Mouse (Mus musculus) MEL (cell line): ENCODE data around the gene Tbc1d10c. TPM values are rescaled to one million over a fixed set of nuclear protein-coding genes. Genes with fewer than 3 reads are reported as not detected.
"Not testable (repeated sequence)": the region's sequence is repeated elsewhere in the genome, so short reads cannot be mapped to it uniquely, and the experiment has no call there.

ENCODE experiments used
- DNase-seq: peaks from one replicate; pipeline ENCODE4 v3.0.0; 2011; ENCODE audit warnings: low read depth, low spot score
- H3K27ac ChIP-seq: 2 replicates; pipeline ENCODE4 v1.5.1; 2012; ENCODE audit warnings: low read depth, mild to moderate bottlenecking, control low read depth, low read length, moderate library complexity; ENCODE audit not compliant: control insufficient read depth
- H3K27me3 ChIP-seq, 2 experiments: fragments of 150-350 bp in 1 of 2; sonication (generic) in 1 of 2; 2 replicates each; pipeline ENCODE4 v1.6.1; 2012; ENCODE audit warnings: low read length in 2 of 2, mild to moderate bottlenecking in 2 of 2, improper control_type of control experiment in 1 of 2, moderate library complexity in 1 of 2; ENCODE audit not compliant: insufficient read depth in 2 of 2, control insufficient read depth in 1 of 2
- H3K36me3 ChIP-seq, 2 experiments: 2 replicates each; pipeline ENCODE4 v1.6.1; 2012 to 2014; ENCODE audit warnings: low read length in 2 of 2, improper control_type of control experiment in 1 of 2, inconsistent platforms in 1 of 2, mild to moderate bottlenecking in 1 of 2; ENCODE audit not compliant: insufficient read depth in 2 of 2, control insufficient read depth in 1 of 2
- H3K4me1 ChIP-seq, 2 experiments: fragments of 150-350 bp in 1 of 2; sonication (generic) in 1 of 2; 2 replicates each; pipeline ENCODE4 v1.6.1; 2012; ENCODE audit warnings: low read length in 2 of 2, improper control_type of control experiment in 1 of 2, mild to moderate bottlenecking in 1 of 2; ENCODE audit not compliant: insufficient read depth in 2 of 2, control insufficient read depth in 1 of 2
- H3K4me3 ChIP-seq, 2 experiments: fragments of 150-350 bp in 1 of 2; sonication (generic) in 1 of 2; 2 replicates each; pipeline ENCODE4 v1.5.1; 2012; ENCODE audit warnings: low read depth in 2 of 2, low read length in 2 of 2, mild to moderate bottlenecking in 2 of 2, moderate library complexity in 2 of 2, control low read depth in 1 of 2, improper control_type of control experiment in 1 of 2; ENCODE audit not compliant: control insufficient read depth in 1 of 2, insufficient read depth in 1 of 2
- H3K79me2 ChIP-seq: 2 replicates; pipeline ENCODE4 v1.6.1; 2012; ENCODE audit warnings: mild to moderate bottlenecking, low read length, moderate library complexity; ENCODE audit not compliant: control insufficient read depth, poor library complexity, insufficient read depth
- H3K9ac ChIP-seq: 2 replicates; pipeline ENCODE4 v1.6.1; 2012; ENCODE audit warnings: low read depth, mild to moderate bottlenecking, control low read depth, low read length, moderate library complexity; ENCODE audit not compliant: control insufficient read depth, poor library complexity, severe bottlenecking
- H3K9me3 ChIP-seq: fragments of 150-350 bp; sonication (generic); replicated peaks from 2 replicates; pipeline ENCODE4 v1.6.1; 2012; ENCODE audit warnings: mild to moderate bottlenecking, low read length, improper control_type of control experiment, moderate library complexity; ENCODE audit not compliant: insufficient read depth
- BHLHE40 ChIP-seq: IDR thresholded peaks from 2 replicates; pipeline ENCODE4 v1.6.1; 2012; ENCODE audit warnings: low read depth, mild to moderate bottlenecking, inconsistent platforms, low read length, improper control_type of control experiment, borderline replicate concordance
- CTCF ChIP-seq, 3 experiments: IDR thresholded peaks in 2 of 3; conservative IDR thresholded peaks in 1 of 3; 2 replicates each; pipeline ENCODE4 v1.5.1; 2011 to 2012; ENCODE audit warnings: low read length in 3 of 3, low read depth in 2 of 3, mild to moderate bottlenecking in 2 of 3, improper control_type of control experiment in 1 of 3, inconsistent platforms in 1 of 3, mixed read lengths in 1 of 3, moderate library complexity in 1 of 3; ENCODE audit not compliant: control insufficient read depth in 1 of 3, insufficient read depth in 1 of 3, poor library complexity in 1 of 3, severe bottlenecking in 1 of 3
- E2F4 ChIP-seq: IDR thresholded peaks from 2 replicates; pipeline ENCODE4 v1.6.1; 2011; ENCODE audit warnings: low read depth, low read length, improper control_type of control experiment, borderline replicate concordance
- ELF1 ChIP-seq: IDR thresholded peaks from 2 replicates; pipeline ENCODE4 v1.6.1; 2014; ENCODE audit warnings: low read depth, mild to moderate bottlenecking, inconsistent platforms, low read length, improper control_type of control experiment, moderate library complexity
- EP300 ChIP-seq, 2 experiments: IDR thresholded peaks; 2 replicates each; pipeline ENCODE4 v1.6.1; 2011; ENCODE audit warnings: improper control_type of control experiment in 2 of 2, low read length in 2 of 2, low read depth in 1 of 2, mild to moderate bottlenecking in 1 of 2
- ETS1 ChIP-seq: IDR thresholded peaks from 2 replicates; pipeline ENCODE4 v1.6.1; 2012; ENCODE audit warnings: low read depth, mild to moderate bottlenecking, inconsistent platforms, low read length, improper control_type of control experiment, moderate library complexity
- GABPA ChIP-seq: IDR thresholded peaks from 2 replicates; pipeline ENCODE4 v1.6.1; 2012; ENCODE audit warnings: low read depth, mild to moderate bottlenecking, inconsistent platforms, low read length, improper control_type of control experiment, moderate library complexity
- HCFC1 ChIP-seq: IDR thresholded peaks from 2 replicates; pipeline ENCODE4 v1.6.1; 2012; ENCODE audit warnings: low read depth, mild to moderate bottlenecking, inconsistent platforms, low read length, improper control_type of control experiment, moderate library complexity
- MAFK ChIP-seq: IDR thresholded peaks from 2 replicates; pipeline ENCODE4 v1.6.1; 2011; ENCODE audit warnings: low read depth, mild to moderate bottlenecking, low read length, improper control_type of control experiment, borderline replicate concordance
- MXI1 ChIP-seq: IDR thresholded peaks from 2 replicates; pipeline ENCODE4 v1.6.1; 2011; ENCODE audit warnings: mild to moderate bottlenecking, low read depth, low read length, improper control_type of control experiment
- NRF1 ChIP-seq: IDR thresholded peaks from 2 replicates; pipeline ENCODE4 v1.6.1; 2014; ENCODE audit warnings: low read depth, mild to moderate bottlenecking, inconsistent platforms, low read length, improper control_type of control experiment, moderate library complexity; ENCODE audit not compliant: poor library complexity, insufficient read depth, severe bottlenecking
- POLR2AphosphoS2 ChIP-seq: IDR thresholded peaks from 2 replicates; pipeline ENCODE4 v1.6.1; 2011; ENCODE audit warnings: low read length, improper control_type of control experiment
- RAD21 ChIP-seq: IDR thresholded peaks from 2 replicates; pipeline ENCODE4 v1.6.1; 2011; ENCODE audit warnings: mild to moderate bottlenecking, low read depth, low read length, improper control_type of control experiment
- SMC3 ChIP-seq: IDR thresholded peaks from 2 replicates; pipeline ENCODE4 v1.6.1; 2011; ENCODE audit warnings: low read depth, low read length, improper control_type of control experiment
- UBTF ChIP-seq: IDR thresholded peaks from 2 replicates; pipeline ENCODE4 v1.6.1; 2012; ENCODE audit warnings: low read depth, mild to moderate bottlenecking, inconsistent platforms, low read length, improper control_type of control experiment, moderate library complexity, borderline replicate concordance; ENCODE audit not compliant: insufficient read depth
- ZMIZ1 ChIP-seq: IDR thresholded peaks from 2 replicates; pipeline ENCODE4 v1.6.1; 2012; ENCODE audit warnings: low read depth, mild to moderate bottlenecking, inconsistent platforms, low read length, improper control_type of control experiment, moderate library complexity
- polyA plus RNA-seq, 2 experiments: library from polyadenylated mRNA; stranded (reverse) in 1 of 2; unstranded in 1 of 2; fragments of >175 nt in 1 of 2; fragments of >200 nt in 1 of 2; gene quantifications; 2 replicates each; pipeline versions ENCODE4 v1.2.1 to v1.2.4; 2012; ENCODE audit warnings: low replicate concordance in 2 of 2, low read depth in 1 of 2; ENCODE audit not compliant: insufficient read length in 2 of 2, insufficient read depth in 1 of 2, missing spikeins in 1 of 2
- total RNA-seq: library from RNA; depleted of rRNA; stranded (reverse); fragments of 300-350 nt; gene quantifications from 2 replicates; pipeline ENCODE4 v1.2.3, GENCODE M21; 2012

The Tbc1d10c gene
- total and polyA plus RNA-seq, 3 experiments, result 14.0 to 15.5 TPM; not detected in 1

DNA sequence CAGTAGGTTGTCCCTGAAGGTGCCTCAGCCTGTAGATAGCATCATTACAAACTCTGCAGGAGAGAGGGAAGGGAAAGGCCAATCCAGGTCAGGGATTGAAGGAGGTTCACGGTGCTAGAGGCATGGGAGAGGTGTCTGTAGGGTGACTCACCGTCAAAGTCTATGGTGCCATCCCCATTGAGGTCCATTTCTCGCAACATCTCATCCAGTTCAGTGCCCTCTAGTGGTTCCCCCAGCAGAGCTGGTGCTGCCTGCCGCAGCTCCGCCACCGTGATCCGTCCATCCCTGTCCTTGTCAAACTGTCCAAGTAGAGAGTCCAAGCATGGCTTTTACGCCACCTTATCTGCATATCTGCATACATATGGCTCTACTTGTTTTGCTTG, 55.1 kb downstream of the Tbc1d10c start:
- TF ChIP-seq CTCF (IDR thresholded peaks at IDR 0.05 in 2 of 3, conservative IDR thresholded peaks at IDR 0.05 in 1 of 3; ENCODE audit: control insufficient read depth in 1 of 3, insufficient read depth in 1 of 3, low read depth in 2 of 3, low read length in 3 of 3, poor library complexity in 1 of 3, severe bottlenecking in 1 of 3), result peak in 2 of 3 experiments; percentile 49 to 57; a peak in 4 of 6 replicates
- peak; percentile 52 for TF ChIP-seq SMC3
- TF ChIP-seq, all 39 proteins: peak for 2; not testable (repeated sequence) for 37
- H3K79me2 ChIP-seq, H3K27me3 ChIP-seq, H3K4me1 ChIP-seq, H3K36me3 ChIP-seq, H3K9me3 ChIP-seq, H3K27ac ChIP-seq: not testable (repeated sequence)
- DNase-seq, result peak; percentile 38
- Histone ChIP-seq H3K9ac (0 out of 2 replicates have a peak overlapping the region, but pooled peaks have one; percentile 4), H3K4me3 (peak overlapping the region in 1 of 2 experiments; percentile 25; a peak in 1 of 4 replicates)

DNA sequence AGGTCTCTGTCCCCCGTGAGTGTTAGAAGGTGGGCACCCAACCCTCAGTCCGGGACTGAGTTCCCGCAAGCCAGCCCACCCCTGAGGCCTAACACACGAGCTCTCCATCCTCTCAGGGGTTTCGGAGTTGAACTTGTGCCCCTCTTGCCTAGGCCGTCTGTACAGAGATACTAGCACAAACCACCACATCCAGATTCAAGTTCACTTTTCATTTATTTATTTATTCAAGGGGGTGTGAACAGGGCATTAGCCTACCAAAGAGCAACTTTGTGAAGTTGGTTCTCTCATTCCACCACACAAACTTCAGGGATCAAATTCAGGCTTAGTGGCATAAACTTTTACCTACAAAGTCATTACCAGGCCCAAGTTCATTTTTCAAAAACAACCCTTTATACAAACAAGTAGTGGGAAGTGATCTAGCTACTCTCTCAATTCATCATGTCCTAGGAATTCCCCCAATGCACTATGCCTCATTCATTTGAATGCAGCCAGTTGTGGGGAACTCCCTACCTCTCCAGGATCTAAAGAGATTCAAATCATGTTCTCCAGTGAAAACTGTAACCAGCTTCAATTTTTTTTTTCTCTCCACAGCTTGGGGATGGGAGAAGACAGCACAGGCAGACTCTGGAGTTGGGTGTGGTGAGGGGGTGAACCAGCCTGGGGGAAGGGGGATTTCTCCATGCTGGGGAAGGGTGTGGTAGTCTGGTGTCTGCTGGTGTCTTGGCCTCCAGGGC, 55.7 kb downstream of the Tbc1d10c start:
- not testable (repeated sequence) for H3K9me3 ChIP-seq, H3K27ac ChIP-seq, H3K79me2 ChIP-seq, H3K27me3 ChIP-seq, H3K4me3 ChIP-seq, DNase-seq, H3K9ac ChIP-seq, H3K36me3 ChIP-seq, H3K4me1 ChIP-seq

- TF ChIP-seq MAFK (no peak), ZMIZ1 (no peak), MXI1 (no peak), ETS1 (no peak), BHLHE40 (no peak), NRF1 (no peak), HCFC1 (no peak), UBTF (no peak), E2F4 (no peak), RAD21 (no peak), POLR2AphosphoS2 (no peak), ELF1 (no peak), EP300 (IDR thresholded peaks at IDR 0.05; ENCODE audit: low read depth in 1 of 2, low read length in 2 of 2) (no peak), SMC3 (no peak), GABPA (no peak)
- Histone ChIP-seq H3K9ac (no peak overlapping the region), H3K4me3 (no peak overlapping the region), H3K27ac (no peak overlapping the region), H3K36me3 (no peaks in the 10 kb centered on the region; a peak in 1 of 4 replicates), H3K79me2 (no peaks in the 10 kb centered on the region), H3K27me3 (no peaks in the 10 kb centered on the region), H3K9me3 (no peaks in the 10 kb centered on the region), H3K4me1 (no peaks in the 10 kb centered on the region)
- DNase-seq, result no peak
These were observed 56.7 kb downstream of the Tbc1d10c start for GRCm38 (mm10) chr19:4134354-4134753.
